Mouse (Mus musculus) megakaryocyte, embryonic 14.5 days (primary cell): Measurements from ENCODE around the gene Kif2a. TPM values are rescaled to one million over a fixed set of nuclear protein-coding genes. Genes with fewer than 3 reads are reported as not detected.

Source experiments
- H3K27me3 ChIP-seq: replicated peaks from 2 replicates; pipeline ENCODE3; 2012; ENCODE audit warnings: inconsistent platforms
- H3K36me3 ChIP-seq: replicated peaks from 2 replicates; pipeline ENCODE3; 2012; ENCODE audit warnings: low read length, inconsistent platforms, mixed read lengths
- H3K4me1 ChIP-seq: 2 replicates; pipeline ENCODE4 v1.6.1; 2012; ENCODE audit warnings: inconsistent platforms
- H3K4me3 ChIP-seq: replicated peaks from 2 replicates; pipeline ENCODE3; 2012; ENCODE audit warnings: moderate library complexity, mild to moderate bottlenecking, inconsistent platforms
- H3K9me3 ChIP-seq: 2 replicates; pipeline ENCODE4 v1.6.1; 2012; ENCODE audit warnings: inconsistent platforms
- FLI1 ChIP-seq: IDR thresholded peaks from 2 replicates; pipeline ENCODE4 v1.6.1; 2012; ENCODE audit warnings: low read length, inconsistent platforms, mixed read lengths
- GATA1 ChIP-seq: IDR thresholded peaks from 3 replicates; pipeline ENCODE4 v1.6.1; 2012; ENCODE audit warnings: mixed read lengths, low read length, inconsistent platforms, borderline replicate concordance
- polyA plus RNA-seq: library from polyadenylated mRNA; stranded (reverse); fragments of >175 nt; gene quantifications from 2 replicates; pipeline ENCODE4 v1.2.3, GENCODE M21; 2012; ENCODE audit warnings: low replicate concordance; ENCODE audit not compliant: insufficient read depth

Gene Kif2a
- polyA plus RNA-seq: 27.9 TPM in 1 of 2 replicates, not detected in the other

DNA sequence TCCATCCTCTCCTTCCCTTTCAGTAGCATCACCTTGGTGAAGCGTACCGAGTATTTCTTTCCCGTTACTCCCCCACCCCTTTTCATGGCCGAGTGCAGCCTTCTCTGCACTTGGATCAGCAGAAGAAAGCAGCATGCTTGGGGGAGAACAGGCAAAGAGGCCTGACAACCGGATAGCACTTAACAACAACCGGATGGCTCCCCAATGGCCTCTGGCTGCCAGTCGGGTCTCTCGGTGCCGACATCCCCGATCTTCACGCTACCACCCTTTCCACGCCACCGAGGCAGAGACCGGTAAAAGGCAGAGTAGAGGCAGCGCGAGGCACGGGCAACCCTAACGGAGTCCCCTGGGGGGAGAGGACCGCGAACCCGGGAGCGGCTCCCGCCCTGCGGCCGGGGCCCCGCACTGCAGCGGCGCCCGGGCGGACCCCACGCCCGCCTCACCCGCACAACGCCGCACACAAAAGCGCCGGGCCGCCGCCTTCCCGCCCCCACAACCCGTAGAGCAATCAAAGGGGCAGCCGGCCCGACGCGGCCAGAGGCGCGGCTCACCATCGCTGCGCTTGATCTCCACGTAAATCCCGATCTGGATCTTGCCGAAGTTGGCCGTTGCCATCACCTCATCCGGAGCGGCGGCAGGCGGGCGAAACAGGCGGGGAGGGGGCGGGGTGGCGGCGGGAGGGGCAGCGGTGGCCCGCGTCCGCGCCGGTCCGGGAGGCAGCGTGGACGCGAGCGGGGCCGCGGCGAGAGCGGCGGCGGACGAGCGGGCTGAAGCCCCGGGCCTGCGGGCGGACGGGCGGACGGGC, at the start of gene Kif2a:
Gene Kif2a (minus strand): TSS at position 666 of the 805 bp plus-strand sequence.
- Histone ChIP-seq H3K4me3 (peak within 1 kb of the TSS; percentile 98), H3K36me3 (peaks cover 39% of the 10 kb centered on the region), H3K4me1 (peaks cover 70% of the 10 kb centered on the region), H3K9me3 (0 out of 2 replicates have a peak, but pooled peaks cover 3% of the 10 kb centered on the region), H3K27me3 (no peaks in the 10 kb centered on the region)
- TF ChIP-seq GATA1 (no peak), FLI1 (no peak)

DNA sequence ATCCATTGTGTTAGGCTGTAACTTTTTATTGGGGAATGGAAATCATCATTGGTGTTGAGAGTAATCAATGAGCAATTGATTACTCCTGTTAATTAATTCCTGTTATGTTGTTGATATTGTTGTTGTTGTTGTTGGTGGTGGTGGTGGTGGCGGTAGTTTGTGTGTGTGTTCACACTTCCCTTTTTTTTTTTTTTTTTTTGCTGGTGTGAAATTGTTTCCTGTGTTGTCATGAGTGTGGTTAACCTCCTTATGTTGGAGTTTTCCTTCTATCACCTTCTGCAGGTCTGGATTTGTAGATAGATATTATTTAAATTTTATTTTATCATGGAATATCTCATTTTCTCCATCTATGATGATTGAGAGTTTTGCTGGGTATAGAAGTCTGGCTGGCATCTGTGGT, 47.1 kb upstream of the Kif2a start:
- Histone ChIP-seq H3K4me1 (peaks cover 38% of the 10 kb centered on the region), H3K36me3 (no peaks in the 10 kb centered on the region), H3K27me3 (no peaks in the 10 kb centered on the region), H3K4me3 (no peak overlapping the region), H3K9me3 (no peaks in the 10 kb centered on the region)
- TF ChIP-seq FLI1 (no peak), GATA1 (no peak)

DNA sequence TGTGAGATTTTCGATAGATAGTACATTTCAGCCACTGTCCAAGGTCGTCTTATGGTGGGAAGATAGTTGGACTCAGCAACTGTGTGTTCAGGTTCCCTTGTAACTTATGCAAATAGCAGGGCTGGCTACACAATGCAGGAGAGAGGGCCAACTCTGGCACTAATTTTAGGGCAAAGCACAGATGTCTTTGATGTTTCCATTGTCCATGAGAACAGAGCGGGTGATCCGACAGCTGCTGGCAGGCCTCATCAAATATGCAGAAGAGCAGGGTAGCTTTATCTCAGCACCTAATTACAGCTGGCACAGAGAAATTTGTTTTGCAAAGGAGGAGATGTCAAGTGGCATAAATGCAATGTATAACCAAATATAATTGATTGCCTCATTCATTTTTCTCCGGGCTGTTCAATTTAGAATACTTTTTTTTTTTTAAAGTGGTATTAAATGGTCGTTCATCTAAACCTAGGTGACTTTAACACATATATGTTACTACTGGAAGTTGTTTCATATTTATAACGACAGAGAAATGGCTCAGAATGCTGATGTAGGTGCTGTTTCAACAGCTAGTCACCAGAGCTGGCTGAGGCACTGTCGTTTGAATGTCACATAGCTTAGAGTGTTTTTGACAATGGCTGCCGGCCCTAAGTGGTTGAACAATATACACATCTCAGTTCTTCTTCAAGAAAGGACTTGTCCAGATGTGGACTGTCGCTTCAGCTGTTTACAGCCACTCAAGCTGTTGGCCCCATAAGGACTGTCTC, 43.4 kb upstream of the Kif2a start:
- H3K9me3 ChIP-seq: no peaks in the 10 kb centered on the region
- peaks cover 40% of the 10 kb centered on the region for H3K4me1 ChIP-seq
- TF ChIP-seq GATA1: no peak
- no peak for TF ChIP-seq FLI1
- H3K27me3 ChIP-seq: no peaks in the 10 kb centered on the region
- no peak overlapping the region for H3K4me3 ChIP-seq
- H3K36me3 ChIP-seq: no peaks in the 10 kb centered on the region

DNA sequence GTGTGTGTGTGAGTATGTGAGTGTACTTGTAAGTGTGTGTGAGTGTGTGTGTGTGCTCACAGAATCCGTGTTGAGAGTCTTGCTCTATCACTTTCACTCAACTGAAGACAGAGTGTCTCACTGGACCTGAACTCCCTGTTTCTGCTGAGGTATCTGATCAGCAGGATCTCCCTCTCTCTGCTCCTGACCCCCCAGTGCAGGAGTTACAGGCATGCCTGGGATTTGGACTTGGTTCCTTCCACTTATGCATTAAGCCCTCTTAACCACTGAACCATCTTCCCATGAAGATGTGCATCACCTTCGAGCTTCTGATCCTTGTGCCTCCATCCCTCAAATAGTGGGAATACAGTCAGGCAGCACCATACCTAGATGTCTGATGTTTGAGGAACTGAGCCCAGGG, 42.3 kb upstream of the Kif2a start:
- TF ChIP-seq FLI1 (no peak), GATA1 (no peak)
- no peaks in the 10 kb centered on the region for H3K36me3 ChIP-seq
- H3K4me3 ChIP-seq: peak overlapping the region; percentile 11
- H3K9me3 ChIP-seq: no peaks in the 10 kb centered on the region
- H3K4me1 ChIP-seq: peaks cover 50% of the 10 kb centered on the region
- H3K27me3 ChIP-seq: no peaks in the 10 kb centered on the region

DNA sequence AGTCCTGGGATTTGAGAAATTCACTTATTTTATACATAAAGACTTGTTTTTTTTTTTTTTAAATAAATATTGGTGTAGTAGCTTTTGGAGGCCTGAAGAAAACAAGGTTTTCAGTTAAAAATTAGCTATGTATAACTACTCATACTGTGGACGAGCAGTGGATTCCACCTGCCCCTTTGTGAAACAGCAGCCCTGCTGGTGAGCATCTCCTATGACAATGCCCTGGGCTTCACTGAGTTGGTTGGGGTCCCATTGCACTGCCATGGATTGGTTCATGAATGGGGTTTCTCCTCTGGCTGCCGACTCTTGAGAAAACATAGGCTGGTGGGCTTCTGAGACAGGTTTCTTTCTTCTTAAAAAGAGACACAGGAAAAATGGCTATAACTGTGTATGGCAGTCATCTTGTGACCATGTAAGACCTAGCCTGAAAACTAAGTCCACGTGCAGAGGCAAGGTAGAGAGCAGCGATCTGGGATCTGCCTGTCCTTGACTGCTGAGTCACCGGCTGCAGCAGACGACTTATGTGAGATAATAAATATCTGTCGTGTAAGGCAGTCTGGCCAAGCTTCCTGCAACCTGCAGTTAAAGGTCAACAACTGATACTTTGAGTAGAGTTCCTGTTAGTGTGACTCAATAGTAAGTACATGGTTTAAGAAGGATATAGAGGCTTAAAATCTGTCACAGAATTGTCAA, 41.3 kb upstream of the Kif2a start:
- no peaks in the 10 kb centered on the region for H3K36me3 ChIP-seq
- peaks cover 52% of the 10 kb centered on the region for H3K4me1 ChIP-seq
- H3K27me3 ChIP-seq: no peaks in the 10 kb centered on the region
- H3K4me3 ChIP-seq: peak overlapping the region; percentile 40
- no peaks in the 10 kb centered on the region for H3K9me3 ChIP-seq
- no peak for TF ChIP-seq FLI1
- no peak for TF ChIP-seq GATA1

DNA sequence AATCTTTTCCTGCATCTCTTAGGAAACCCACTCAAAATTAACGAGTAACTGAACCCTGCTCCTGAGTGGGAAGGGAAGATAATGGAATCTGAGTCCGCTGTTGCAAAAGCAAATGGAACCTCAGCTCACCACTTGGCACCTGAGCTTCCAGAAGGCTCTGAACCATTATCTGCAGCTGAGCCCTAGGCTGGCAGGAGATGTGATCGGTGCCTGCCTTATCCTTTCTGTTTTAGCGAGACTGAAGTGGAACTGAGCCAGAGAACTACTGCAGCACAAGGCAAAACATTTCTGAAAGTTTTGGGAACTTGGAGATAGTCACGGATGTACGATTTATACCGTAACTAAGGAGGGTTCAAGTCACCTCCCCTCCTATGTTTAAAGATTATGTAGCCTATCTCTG, 38.2 kb upstream of the Kif2a start:
- Histone ChIP-seq H3K9me3 (no peaks in the 10 kb centered on the region), H3K4me1 (peaks cover 74% of the 10 kb centered on the region), H3K36me3 (peaks cover 3% of the 10 kb centered on the region), H3K27me3 (no peaks in the 10 kb centered on the region), H3K4me3 (no peak overlapping the region)
- TF ChIP-seq GATA1 (no peak), FLI1 (no peak)

DNA sequence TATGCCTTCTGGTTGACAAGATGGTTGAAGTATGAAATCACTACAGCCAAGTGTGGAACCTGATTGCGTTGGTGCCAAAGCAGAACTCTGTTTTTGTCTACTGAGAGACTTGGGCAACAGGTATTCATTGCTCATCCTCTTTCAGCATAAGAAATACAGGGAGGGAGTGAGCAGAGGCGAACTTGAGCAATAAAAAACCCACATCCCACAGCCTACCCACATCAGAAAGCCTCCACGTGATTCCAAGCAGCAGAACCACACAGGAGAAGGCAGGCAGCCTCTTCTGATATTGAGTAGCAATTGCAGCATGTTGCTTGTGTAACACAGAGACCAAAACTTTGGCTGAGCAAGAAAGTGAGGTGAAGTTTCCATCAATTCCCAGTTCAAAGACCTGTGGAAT, 37.5 kb upstream of the Kif2a start:
- Histone ChIP-seq H3K9me3 (no peaks in the 10 kb centered on the region), H3K27me3 (no peaks in the 10 kb centered on the region), H3K4me3 (no peak overlapping the region), H3K36me3 (peaks cover 3% of the 10 kb centered on the region), H3K4me1 (peaks cover 74% of the 10 kb centered on the region)
- TF ChIP-seq GATA1: no peak
- no peak for TF ChIP-seq FLI1

DNA sequence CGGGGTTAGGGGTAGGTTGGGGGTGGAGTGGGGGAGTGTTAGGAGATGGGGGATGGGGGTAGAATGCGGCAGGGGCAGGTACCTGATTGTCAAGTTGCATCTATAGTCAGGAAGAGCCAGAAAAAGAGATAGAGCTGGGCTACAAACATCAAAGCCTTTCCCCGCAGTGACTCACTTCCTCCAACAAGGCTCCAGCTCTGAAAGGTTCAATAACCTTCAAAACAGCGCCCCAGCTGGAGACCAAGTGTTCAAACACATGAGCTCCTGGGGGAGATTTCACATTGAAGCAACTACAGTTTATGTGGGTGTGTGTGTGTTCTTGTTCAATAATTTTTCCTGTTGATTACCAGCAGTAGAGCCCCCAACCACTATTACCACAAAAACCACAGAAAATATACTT, 34.4 kb upstream of the Kif2a start:
- H3K27me3 ChIP-seq: no peaks in the 10 kb centered on the region

DNA sequence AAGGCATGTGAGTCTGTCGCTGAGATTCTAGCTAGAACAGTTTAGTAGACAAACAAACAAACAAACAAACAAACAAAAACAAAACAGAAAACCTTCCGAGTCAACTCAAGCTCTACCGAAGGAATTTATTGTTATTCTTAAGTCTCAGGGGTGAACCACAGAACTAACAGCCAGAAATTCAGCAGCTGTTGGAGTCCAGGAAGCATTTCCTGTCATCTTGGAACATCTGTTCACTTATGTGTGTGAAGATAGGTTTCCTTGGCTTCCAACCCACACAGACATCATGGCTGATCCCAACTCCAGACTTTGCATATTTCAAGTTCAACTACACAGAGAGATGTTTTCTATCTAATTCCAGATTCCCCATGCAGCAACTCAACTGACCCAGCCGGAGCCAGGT, 32.6 kb upstream of the Kif2a start:
- Histone ChIP-seq H3K4me1 (peaks cover 97% of the 10 kb centered on the region), H3K27me3 (no peaks in the 10 kb centered on the region), H3K36me3 (peaks cover 3% of the 10 kb centered on the region), H3K9me3 (no peaks in the 10 kb centered on the region), H3K4me3 (no peak overlapping the region)
- TF ChIP-seq GATA1: no peak
- no peak for TF ChIP-seq FLI1

More for the DNA sequence above, 34.4 kb upstream of the Kif2a start:
- no peak for TF ChIP-seq FLI1
- no peak for TF ChIP-seq GATA1
- no peaks in the 10 kb centered on the region for H3K9me3 ChIP-seq
- H3K4me1 ChIP-seq: peaks cover 86% of the 10 kb centered on the region
- peak overlapping the region; percentile 23 for H3K4me3 ChIP-seq
- H3K36me3 ChIP-seq: peaks cover 3% of the 10 kb centered on the region
